In the genomic region with DNA sequence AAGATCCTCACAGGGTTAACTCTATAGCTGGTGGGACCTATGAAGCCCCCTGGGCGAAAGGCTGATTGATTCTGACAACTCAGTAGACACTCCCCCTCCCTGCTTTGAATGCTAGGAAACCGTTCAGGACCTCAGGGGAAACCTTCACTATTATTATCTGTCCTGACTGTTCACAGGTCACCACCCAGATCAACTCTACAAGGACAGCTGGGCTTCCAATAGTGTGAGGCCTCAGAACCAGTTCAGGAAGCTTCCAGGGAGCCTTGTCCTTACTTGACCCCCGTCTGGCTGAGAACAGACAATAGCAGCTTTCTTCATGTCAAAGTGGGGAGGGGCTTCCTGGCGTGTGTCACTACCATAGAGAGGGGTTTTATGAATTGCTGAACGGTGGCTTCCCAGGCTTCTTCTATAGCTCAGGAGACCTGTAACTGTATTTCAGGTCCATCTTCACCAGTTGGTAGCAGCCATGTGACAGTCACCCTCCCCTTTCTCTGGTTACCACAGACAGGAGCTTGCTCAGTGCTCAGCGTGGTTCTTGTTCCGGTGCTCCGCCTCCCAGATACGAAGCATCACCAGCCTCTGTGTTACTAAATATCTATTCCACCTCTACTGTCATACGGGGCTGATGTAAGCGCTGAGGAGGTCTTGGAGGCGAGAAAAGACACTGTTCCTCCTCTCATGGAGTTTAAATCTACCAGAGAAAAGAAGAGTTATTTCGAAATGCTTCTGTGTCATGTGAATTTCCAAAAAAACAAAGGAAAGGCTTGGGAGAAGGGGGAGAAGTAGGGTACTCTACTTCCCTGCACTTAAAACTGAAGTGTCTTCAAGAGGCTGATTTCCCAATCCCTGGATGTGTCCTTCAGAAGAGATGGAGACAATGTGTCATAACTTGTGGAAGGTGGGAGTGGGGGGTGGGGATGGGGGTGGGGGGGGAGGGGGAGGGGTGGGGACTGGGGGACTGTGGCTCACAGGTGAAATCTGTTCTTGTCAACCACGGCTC, we compare ENCODE assay signal across 9 mouse cellular contexts.
A peak's percentile ranks its signal among the peaks of the same experiment; 100 is the strongest.
DNase-seq lines count a peak whose midpoint lies in the region; ATAC-seq and TF ChIP-seq lines count a peak whose summit lies in the region.
"Had no signal": no experiment of that assay in that cellular context is flagged by ENCODE, and none has a peak within 500 bp of the region (broad histone marks: within the 10 kb centered on the region; RNA-seq: fewer than 3 reads in every experiment).

No protein-coding gene starts in this region.

- no peaks in the 10 kb centered on the region for H3K27me3 ChIP-seq in kidney, adult 2 months (replicated peaks; ENCODE audit: control insufficient read depth, insufficient read depth, low read length)
- no peaks in the 10 kb centered on the region for H3K27me3 ChIP-seq in lung, postnatal 0 days (replicated peaks; ENCODE audit: insufficient read depth, low read length)
- H3K27me3 ChIP-seq in neural tube, embryonic 15.5 days (replicated peaks), result no peaks in the 10 kb centered on the region
- H3K27me3 ChIP-seq: Patski had no signal

- TF ChIP-seq CTCF in brain, embryonic 14.5 days (IDR thresholded peaks at IDR 0.05; ENCODE audit: borderline replicate concordance, extremely low read depth, insufficient read depth, insufficient read length), result no peak
- TF ChIP-seq CTCF in kidney, adult 2 months (conservative IDR thresholded peaks at IDR 0.05; ENCODE audit: insufficient read depth, insufficient read length, low read depth, low read length), result no peak
- TF ChIP-seq CTCF in lung, postnatal 0 days (IDR thresholded peaks at IDR 0.05), result no peak

- H3K36me3 ChIP-seq in kidney, adult 2 months (ENCODE audit: control insufficient read depth, insufficient read depth, low read length), result no peaks in the 10 kb centered on the region
- no peaks in the 10 kb centered on the region for H3K36me3 ChIP-seq in lung, postnatal 0 days (ENCODE audit: insufficient read depth, low read length)
- H3K36me3 ChIP-seq in neural tube, embryonic 15.5 days, result no peaks in the 10 kb centered on the region

- H3K4me1 ChIP-seq in kidney, adult 2 months (ENCODE audit: control insufficient read depth, insufficient read depth, low read length), result peaks cover 3% of the 10 kb centered on the region; the same call in 1 of the 2 replicates
- H3K4me1 ChIP-seq in lung, postnatal 0 days (ENCODE audit: insufficient read depth, low read depth, low read length), result peaks cover 8% of the 10 kb centered on the region; the same call in 1 of the 2 replicates
- peaks cover 9% of the 10 kb centered on the region for H3K4me1 ChIP-seq in neural tube, embryonic 15.5 days

- peak; percentile 34 for DNase-seq in gastrocnemius, adult 18-20 months (ENCODE audit: low spot score)
- no peak for DNase-seq in gastrocnemius, postnatal 4 days (ENCODE audit: low spot score in 2 of 2)
- peak; percentile 62 for DNase-seq in brain, embryonic 14.5 days (ENCODE audit: low read depth)
- peak; percentile 85 to 89 for DNase-seq in heart, adult 9 months (ENCODE audit: low spot score in 2 of 2)
- peak; percentile 78 for DNase-seq in kidney, adult 2 months
- DNase-seq in lung, postnatal 0 days (ENCODE audit: low spot score), result peak; percentile 93
- no peak for DNase-seq in ovary, postnatal 14 days (ENCODE audit: low spot score)

- peak; percentile 97 for TF ChIP-seq EP300 in lung, postnatal 0 days (IDR thresholded peaks at IDR 0.05)

- H3K9ac ChIP-seq in lung, postnatal 0 days (replicated peaks; ENCODE audit: low read depth), result no peak overlapping the region
- H3K9ac ChIP-seq in neural tube, embryonic 15.5 days (replicated peaks), result no peak overlapping the region

- no peak overlapping the region for H3K4me3 ChIP-seq in kidney, adult 2 months (ENCODE audit: insufficient read depth, low read depth, low read length)
- H3K4me3 ChIP-seq in lung, postnatal 0 days (ENCODE audit: low read depth, low read length), result no peak overlapping the region
- H3K4me3 ChIP-seq in neural tube, embryonic 15.5 days (replicated peaks), result peak overlapping the region; percentile 2; the same call in 1 of the 2 replicates

- peak overlapping the region; percentile 27 for H3K4me2 ChIP-seq in lung, postnatal 0 days (replicated peaks; ENCODE audit: low read depth, low read length)
- peak overlapping the region; percentile 25 for H3K4me2 ChIP-seq in neural tube, embryonic 15.5 days

- no peaks in the 10 kb centered on the region for H3K9me3 ChIP-seq in lung, postnatal 0 days (ENCODE audit: low read length)
- H3K9me3 ChIP-seq in neural tube, embryonic 15.5 days (replicated peaks), result no peaks in the 10 kb centered on the region

- peak overlapping the region; percentile 12; the same call in 1 of the 2 replicates for H3K27ac ChIP-seq in kidney, adult 2 months (ENCODE audit: insufficient read depth, low read depth, low read length)
- peak overlapping the region; percentile 72 for H3K27ac ChIP-seq in lung, postnatal 0 days (ENCODE audit: low read length)
- H3K27ac ChIP-seq in neural tube, embryonic 15.5 days (replicated peaks), result no peak overlapping the region

- 32% methylated on average over 14 of the region's 14 CpGs for WGBS in kidney, adult 2 months
- WGBS in lung, postnatal 0 days, result 20% methylated on average over 14 of the region's 14 CpGs
- 31% methylated on average over 14 of the region's 14 CpGs for WGBS in neural tube, embryonic 15.5 days

- TF ChIP-seq POLR2A in brain, embryonic 14.5 days (IDR thresholded peaks at IDR 0.05; ENCODE audit: borderline replicate concordance, extremely low read depth, insufficient read depth, insufficient read length, poor library complexity, severe bottlenecking), result no peak
- no peak for TF ChIP-seq POLR2A in kidney, adult 2 months (IDR thresholded peaks at IDR 0.05; ENCODE audit: low read depth, low read length)

- peak; percentile 74 for ATAC-seq in lung, postnatal 0 days
- ATAC-seq in neural tube, embryonic 15.5 days (ENCODE audit: low FRiP score), result peak; percentile 41; the same call in 1 of the 2 replicates
- ATAC-seq: Patski had no signal

Comparison
In these comparisons a context has a peak if more than half of its experiments do, and no peak if none do; other contexts are left out.
1. DNase-seq: peak in gastrocnemius, adult 18-20 months (single experiment), brain, embryonic 14.5 days (single experiment), heart, adult 9 months (2 of 2), kidney, adult 2 months (single experiment) and lung, postnatal 0 days (single experiment); none in gastrocnemius, postnatal 4 days (0 of 2) and ovary, postnatal 14 days (single experiment).